Mouse (Mus musculus) forebrain, embryonic 14.5 days (tissue): ENCODE measurements around the gene Sgsm3. TPM values are rescaled to one million over a fixed set of nuclear protein-coding genes. Genes with fewer than 3 reads are reported as not detected.
"Not testable (repeated sequence)": the region's sequence is repeated elsewhere in the genome, so short reads cannot be mapped to it uniquely, and the experiment has no call there.

Source experiments
- ATAC-seq: fragments of 200-750 bp; cut with Nextera tagmentation; 2 replicates; pipeline ENCODE4 v1.8.0; 2017; ENCODE audit warnings: mild to moderate bottlenecking, moderate library complexity
- DNase-seq: peaks from one replicate; pipeline ENCODE4 v3.0.0-alpha.2; 2015; ENCODE audit warnings: low spot score
- H3K27ac ChIP-seq: fragments of 300-500 bp; sonication (generic); 2 replicates; pipeline ENCODE4 v1.5.1; 2014; ENCODE audit warnings: low read depth, mild to moderate bottlenecking, control low read depth, low read length, moderate library complexity
- H3K27me3 ChIP-seq: fragments of 300-500 bp; sonication (generic); replicated peaks from 2 replicates; pipeline ENCODE4 v1.6.1; 2014; ENCODE audit warnings: low read length, control low read depth, mixed read lengths; ENCODE audit not compliant: control insufficient read depth, insufficient read depth
- H3K36me3 ChIP-seq: fragments of 300-500 bp; sonication (generic); 2 replicates; pipeline ENCODE4 v1.6.1; 2014; ENCODE audit warnings: low read length, control low read depth; ENCODE audit not compliant: control insufficient read depth, insufficient read depth
- H3K4me1 ChIP-seq: fragments of 300-500 bp; sonication (generic); 2 replicates; pipeline ENCODE4 v1.6.1; 2014; ENCODE audit warnings: antibody characterized with exemption, low read length, control low read depth; ENCODE audit not compliant: control insufficient read depth, insufficient read depth
- H3K4me2 ChIP-seq: fragments of 300-500 bp; sonication (generic); 2 replicates; pipeline ENCODE4 v1.6.1; 2014; ENCODE audit warnings: mild to moderate bottlenecking, control low read depth, low read length
- H3K4me3 ChIP-seq: fragments of 300-500 bp; sonication (generic); 2 replicates; pipeline ENCODE4 v1.5.1; 2014; ENCODE audit warnings: low read depth, low read length, control low read depth
- H3K9ac ChIP-seq: fragments of 300-500 bp; sonication (generic); 2 replicates; pipeline ENCODE4 v1.6.1; 2014; ENCODE audit warnings: mild to moderate bottlenecking, low read length, control low read depth, moderate library complexity
- H3K9me3 ChIP-seq: fragments of 300-500 bp; sonication (generic); replicated peaks from 2 replicates; pipeline ENCODE4 v1.6.1; 2016; ENCODE audit warnings: low read length, control low read depth, mixed read lengths; ENCODE audit not compliant: control insufficient read depth
- WGBS: fragments of 180-500 bp; shearing (Covaris S2); extraction: QIAGEN DNeasy Blood & Tissue Kit; methylation state at CpG from one replicate; pipeline ENCODE4 v1.1.7; 2014; 5-methylcytosine and 5-hydroxymethylcytosine counted together
- polyA plus RNA-seq: library from polyadenylated mRNA; unstranded; fragments of >200 nt; fragmentation: Nextera tagmentation; extraction: Ambion mirVana; gene quantifications from 2 replicates; pipeline ENCODE4 v1.2.1, GENCODE M21; 2014

Gene Sgsm3
- polyA plus RNA-seq: 43.1 and 46.3 TPM in 2 replicates

GRCm38 (mm10) chr15:80977620-80978334 is at the start of gene Sgsm3:
Sgsm3 (plus strand) TSS chr15:80977765.
- peak within 1 kb of the TSS; percentile 79 for H3K4me2 ChIP-seq
- ATAC-seq: peak; percentile 97
- H3K9ac ChIP-seq: peak within 1 kb of the TSS; percentile 76

GRCm38 (mm10) chr15:80928811-80929355 is 48.7 kb upstream of the Sgsm3 start:
- H3K4me1 ChIP-seq: no peaks in the 10 kb centered on the region
- H3K27me3 ChIP-seq: no peaks in the 10 kb centered on the region
- ATAC-seq (no peak), DNase-seq (no peak)
- no peak overlapping the region for H3K4me2 ChIP-seq
- peaks cover 72% of the 10 kb centered on the region for H3K36me3 ChIP-seq
- no peak overlapping the region for H3K4me3 ChIP-seq
- H3K9ac ChIP-seq: no peak overlapping the region
- no peaks in the 10 kb centered on the region for H3K9me3 ChIP-seq
- 79% methylated on average over 20 of the region's 20 CpGs for WGBS
- no peak overlapping the region for H3K27ac ChIP-seq

More at GRCm38 (mm10) chr15:80977620-80978334, at the start of gene Sgsm3:
- H3K4me1 ChIP-seq: no peaks in the 10 kb centered on the region; the same call in 1 of the 2 replicates
- peak within 1 kb of the TSS; percentile 94 for H3K4me3 ChIP-seq
- no peaks in the 10 kb centered on the region for H3K9me3 ChIP-seq
- no peaks in the 10 kb centered on the region for H3K27me3 ChIP-seq
- 1% methylated on average over 64 of the region's 67 CpGs for WGBS
- no peaks in the 10 kb centered on the region for H3K36me3 ChIP-seq
- no peak within 1 kb of the TSS for H3K27ac ChIP-seq
- DNase-seq: peak; percentile 90

- H3K9me3 ChIP-seq: no peaks in the 10 kb centered on the region
- H3K4me2 ChIP-seq: no peak overlapping the region
- no peaks in the 10 kb centered on the region for H3K4me1 ChIP-seq
- 31% methylated on average over 14 of the region's 16 CpGs for WGBS
- H3K27ac ChIP-seq: no peak overlapping the region
- no peaks in the 10 kb centered on the region for H3K27me3 ChIP-seq
- H3K9ac ChIP-seq: no peak overlapping the region
- ATAC-seq (no peak), DNase-seq (peak; percentile 25)
- no peak overlapping the region for H3K4me3 ChIP-seq
- H3K36me3 ChIP-seq: peaks cover 65% of the 10 kb centered on the region
Measured at GRCm38 (mm10) chr15:80930048-80930571, 47.5 kb upstream of the Sgsm3 start.

GRCm38 (mm10) chr15:80930676-80931320 is 46.8 kb upstream of the Sgsm3 start:
- not testable (repeated sequence) for H3K9me3 ChIP-seq, H3K9ac ChIP-seq, H3K27me3 ChIP-seq, DNase-seq, H3K4me3 ChIP-seq, H3K4me2 ChIP-seq, H3K27ac ChIP-seq, ATAC-seq, H3K4me1 ChIP-seq
- H3K36me3 ChIP-seq: peaks cover 62% of the 10 kb centered on the region
- WGBS: 88% methylated on average over 23 of the region's 23 CpGs

GRCm38 (mm10) chr15:80931345-80931960 is 46.1 kb upstream of the Sgsm3 start:
- H3K9me3 ChIP-seq: no peaks in the 10 kb centered on the region
- H3K4me1 ChIP-seq: no peaks in the 10 kb centered on the region
- 93% methylated on average over 9 of the region's 9 CpGs for WGBS
- H3K4me2 ChIP-seq: no peak overlapping the region
- peaks cover 56% of the 10 kb centered on the region for H3K36me3 ChIP-seq
- H3K9ac ChIP-seq: no peak overlapping the region
- no peak overlapping the region for H3K27ac ChIP-seq
- no peaks in the 10 kb centered on the region for H3K27me3 ChIP-seq
- no peak for ATAC-seq
- no peak for DNase-seq
- H3K4me3 ChIP-seq: no peak overlapping the region

- H3K9me3 ChIP-seq: no peaks in the 10 kb centered on the region
- peaks cover 28% of the 10 kb centered on the region for H3K36me3 ChIP-seq
- ATAC-seq (no peak), DNase-seq (no peak)
- WGBS: 90% methylated on average over 5 of the region's 5 CpGs
- no peaks in the 10 kb centered on the region for H3K27me3 ChIP-seq
- no peaks in the 10 kb centered on the region for H3K4me1 ChIP-seq
- no peak overlapping the region for H3K9ac ChIP-seq
- H3K4me2 ChIP-seq: no peak overlapping the region
- H3K4me3 ChIP-seq: no peak overlapping the region
- no peak overlapping the region for H3K27ac ChIP-seq
Measured at GRCm38 (mm10) chr15:80934841-80935240, 42.7 kb upstream of the Sgsm3 start.

- Histone ChIP-seq H3K9ac (no peak overlapping the region), H3K9me3 (no peaks in the 10 kb centered on the region), H3K27me3 (no peaks in the 10 kb centered on the region), H3K4me2 (no peak overlapping the region), H3K36me3 (peaks cover 19% of the 10 kb centered on the region), H3K4me3 (no peak overlapping the region), H3K27ac (no peak overlapping the region), H3K4me1 (no peaks in the 10 kb centered on the region)
- 87% methylated on average over 3 of the region's 3 CpGs for WGBS
- ATAC-seq (no peak), DNase-seq (no peak)
Measured at GRCm38 (mm10) chr15:80936686-80937085, 40.9 kb upstream of the Sgsm3 start.

- ATAC-seq (no peak), DNase-seq (no peak)
- no peak overlapping the region for H3K4me3 ChIP-seq
- H3K27me3 ChIP-seq: no peaks in the 10 kb centered on the region
- H3K4me1 ChIP-seq: no peaks in the 10 kb centered on the region
- H3K9me3 ChIP-seq: no peaks in the 10 kb centered on the region
- H3K4me2 ChIP-seq: no peak overlapping the region
- WGBS: 88% methylated on average over 4 of the region's 4 CpGs
- peaks cover 6% of the 10 kb centered on the region for H3K36me3 ChIP-seq
- H3K9ac ChIP-seq: no peak overlapping the region
- H3K27ac ChIP-seq: no peak overlapping the region
Measured at GRCm38 (mm10) chr15:80938615-80939014, 39.0 kb upstream of the Sgsm3 start.
